Mouse (Mus musculus): Measurements from ENCODE around the gene Sec22b.

The Sec22b gene

DNA sequence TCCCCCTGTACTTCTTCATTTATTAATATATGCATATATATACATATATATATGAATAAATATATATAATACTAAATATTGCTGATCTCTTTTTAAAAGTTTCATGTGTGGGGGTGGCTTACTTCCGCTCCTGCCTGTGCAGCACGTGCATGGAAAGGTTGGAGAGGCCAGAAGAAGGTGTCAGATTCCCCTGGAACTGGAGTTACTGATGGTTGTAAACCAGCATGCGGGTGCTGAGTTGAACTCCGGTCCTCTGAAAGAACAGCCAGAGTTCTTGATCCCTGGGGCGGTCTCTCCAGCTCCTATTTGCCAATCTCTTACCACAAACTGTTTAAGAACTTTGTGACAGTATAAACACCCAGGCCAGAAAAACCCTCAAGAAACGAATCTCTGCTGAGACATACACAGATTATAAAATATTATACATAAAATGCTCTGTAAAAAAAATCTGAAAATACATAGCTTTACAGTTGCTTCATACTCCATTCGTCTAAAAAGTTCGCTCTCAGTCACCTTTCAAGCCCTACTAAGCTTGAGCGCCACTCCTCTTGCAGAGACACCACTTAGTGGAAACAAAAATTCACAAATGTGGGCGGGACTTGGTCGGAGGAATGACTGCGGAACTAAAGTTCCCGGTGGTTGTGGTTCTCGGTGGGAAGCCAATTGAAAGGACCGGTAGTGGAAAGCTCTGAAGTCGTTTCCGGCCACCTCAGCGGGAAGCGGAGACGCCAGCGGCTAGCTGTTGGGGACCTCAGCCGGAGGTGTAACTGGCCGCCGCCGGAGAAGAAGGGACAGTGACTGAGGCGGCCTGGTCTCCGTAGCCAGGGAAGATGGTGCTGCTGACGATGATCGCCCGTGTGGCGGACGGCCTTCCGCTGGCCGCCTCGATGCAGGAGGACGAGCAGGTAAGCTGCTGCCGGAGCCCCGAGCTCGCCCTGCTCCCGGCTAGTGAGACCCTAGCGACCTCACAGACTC is at the start of gene Sec22b:
Sec22b (plus strand) TSS at position 675 of the 975 bp plus-strand sequence.
- in situ Hi-C loops (cut with MboI; ENCODE audit: low pct_unique_long_range_greater_than_20kb in 1 of 2, low sequenced_read_pairs in 2 of 2, unreplicated experiment in 1 of 2): no loop called here

DNA sequence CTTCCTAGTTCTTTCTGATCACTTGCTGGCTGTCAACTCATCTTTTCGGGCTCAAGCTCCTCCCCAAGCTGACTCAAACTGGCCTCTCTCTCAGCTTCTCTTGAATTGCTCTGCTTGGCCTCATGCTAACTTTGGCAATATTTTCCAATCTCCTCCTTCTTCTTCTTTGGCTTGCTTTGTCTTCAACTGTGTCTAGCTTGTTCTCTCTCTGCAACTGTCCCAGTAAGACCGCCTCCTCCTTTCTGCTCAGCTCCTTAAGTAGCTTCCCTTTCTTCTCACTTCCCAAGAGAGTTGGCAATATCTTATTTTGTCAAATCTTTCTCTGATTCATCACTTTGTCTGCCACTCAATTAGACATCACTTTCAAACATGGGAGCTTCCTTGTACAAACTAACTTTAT is 49.2 kb upstream of the Sec22b start:
- in situ Hi-C loops (cut with MboI; ENCODE audit: low pct_unique_long_range_greater_than_20kb in 1 of 2, low sequenced_read_pairs in 2 of 2, unreplicated experiment in 1 of 2): no loop called here

DNA sequence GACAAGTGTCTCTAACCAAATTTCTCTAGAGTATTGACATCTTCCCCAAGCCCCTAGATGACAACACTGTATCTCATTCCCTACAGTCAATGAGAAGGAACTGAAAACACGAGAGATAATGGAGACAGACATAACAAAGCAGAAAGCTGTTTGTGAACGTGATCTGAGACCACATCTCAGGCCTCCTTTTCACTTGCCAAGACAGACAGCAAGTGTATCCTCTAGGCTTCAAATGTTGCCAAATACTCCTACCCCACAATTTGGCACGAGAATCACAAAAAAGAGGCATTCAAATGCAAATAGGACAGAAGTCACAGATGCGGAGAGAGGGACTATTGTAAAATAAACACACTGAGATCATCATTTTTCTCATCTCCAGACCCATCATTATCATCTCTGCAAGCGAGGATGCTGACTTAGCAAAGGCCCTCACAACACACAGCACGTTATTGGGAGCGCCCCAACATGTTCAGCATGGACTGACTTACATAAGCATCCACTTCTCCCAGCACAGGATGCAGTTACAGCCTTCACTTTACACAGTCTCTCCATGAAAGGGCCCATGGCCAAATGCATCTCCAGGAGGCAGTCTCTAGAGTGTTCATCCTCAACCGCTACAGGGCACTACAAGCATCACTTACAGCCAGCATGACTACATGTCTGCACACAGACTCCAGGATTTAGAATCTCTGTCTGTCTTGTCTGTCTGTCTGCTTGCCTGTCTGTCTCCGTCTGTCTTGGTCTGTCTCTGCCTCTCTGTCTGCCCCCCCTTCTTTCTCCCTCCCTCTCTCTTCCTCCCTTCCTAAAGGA is 46.2 kb upstream of the Sec22b start:
- in situ Hi-C loops (cut with MboI; ENCODE audit: low pct_unique_long_range_greater_than_20kb in 1 of 2, low sequenced_read_pairs in 2 of 2, unreplicated experiment in 1 of 2): no loop called here

DNA sequence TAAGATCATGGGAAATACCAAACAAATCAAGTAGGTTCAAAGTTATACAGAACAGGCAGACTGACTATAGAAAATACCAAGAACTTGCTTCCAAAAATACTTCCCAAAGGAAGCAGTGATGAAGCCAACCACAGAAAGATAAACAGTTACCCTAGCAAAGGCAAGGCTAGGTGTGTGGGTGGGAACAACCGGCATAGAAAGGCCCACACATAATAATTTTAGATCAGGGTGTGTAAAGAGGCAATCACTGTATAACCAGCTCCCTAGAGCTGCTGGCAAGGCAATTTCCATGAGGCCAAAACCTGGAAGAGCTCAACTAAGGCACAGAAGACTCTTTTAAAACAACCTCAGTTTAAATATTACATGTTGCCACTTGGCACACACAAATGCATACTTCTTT is 41.6 kb upstream of the Sec22b start:
- in situ Hi-C loops (cut with MboI; ENCODE audit: low pct_unique_long_range_greater_than_20kb in 1 of 2, low sequenced_read_pairs in 2 of 2, unreplicated experiment in 1 of 2): no loop called here

DNA sequence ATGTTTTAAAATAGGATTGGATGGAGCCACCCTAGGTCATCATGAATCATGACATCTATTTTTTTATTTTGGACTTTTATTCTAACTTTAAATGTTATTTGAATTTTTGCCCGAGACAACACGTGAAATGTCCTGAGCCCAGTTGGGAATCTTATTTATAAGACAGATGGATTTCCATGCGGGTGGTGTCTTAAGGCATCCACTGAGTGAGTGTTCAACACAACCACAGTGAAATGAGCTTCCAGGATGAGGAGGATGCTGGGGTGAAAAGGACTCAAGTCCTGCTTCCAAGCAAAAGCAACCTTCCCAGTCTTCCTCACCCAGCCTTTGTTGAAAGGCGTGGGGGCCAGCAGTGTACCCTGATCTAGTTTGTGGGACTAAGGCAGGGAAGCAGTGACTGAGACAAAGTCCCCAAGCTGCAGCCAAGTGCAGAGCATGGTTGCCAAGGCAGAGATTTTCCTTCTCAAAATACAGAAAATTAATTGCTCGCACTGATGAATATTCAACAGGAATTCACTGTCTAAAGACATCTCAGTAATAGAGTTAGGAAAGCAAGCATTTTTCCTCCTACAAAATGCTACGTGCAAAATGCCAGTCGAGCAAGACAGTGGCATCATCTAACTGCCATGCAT is 40.1 kb upstream of the Sec22b start:
- in situ Hi-C loops (cut with MboI; ENCODE audit: low pct_unique_long_range_greater_than_20kb in 1 of 2, low sequenced_read_pairs in 2 of 2, unreplicated experiment in 1 of 2): loop anchor here in 1 of 2 experiments (10.0 kb wide), 1 partner anchor 166 kb away; no protein-coding TSS in a partner anchor

DNA sequence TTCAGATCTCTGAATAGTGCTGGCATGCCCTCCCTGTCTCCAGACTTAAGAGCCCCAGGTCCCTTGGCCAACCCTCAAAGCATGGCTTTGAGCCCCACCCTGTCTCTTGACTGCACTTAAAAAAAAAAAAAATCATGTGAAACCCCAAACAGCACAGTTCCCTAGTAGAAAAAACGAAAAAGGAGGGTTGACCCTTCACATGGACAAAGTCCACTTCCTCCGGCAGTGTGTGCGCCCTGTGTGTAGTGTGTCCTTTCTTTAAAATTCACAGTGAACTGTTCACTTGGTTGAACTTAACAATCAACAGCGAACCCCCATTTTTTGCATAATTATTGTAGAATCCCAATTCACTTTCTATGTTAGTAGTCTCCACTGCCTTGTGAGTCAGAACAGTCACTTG is 34.3 kb upstream of the Sec22b start:
- in situ Hi-C loops (cut with MboI; ENCODE audit: low pct_unique_long_range_greater_than_20kb in 1 of 2, low sequenced_read_pairs in 2 of 2, unreplicated experiment in 1 of 2): loop anchor here in 1 of 2 experiments (10.0 kb wide), 1 partner anchor 172 kb away; no protein-coding TSS in a partner anchor

DNA sequence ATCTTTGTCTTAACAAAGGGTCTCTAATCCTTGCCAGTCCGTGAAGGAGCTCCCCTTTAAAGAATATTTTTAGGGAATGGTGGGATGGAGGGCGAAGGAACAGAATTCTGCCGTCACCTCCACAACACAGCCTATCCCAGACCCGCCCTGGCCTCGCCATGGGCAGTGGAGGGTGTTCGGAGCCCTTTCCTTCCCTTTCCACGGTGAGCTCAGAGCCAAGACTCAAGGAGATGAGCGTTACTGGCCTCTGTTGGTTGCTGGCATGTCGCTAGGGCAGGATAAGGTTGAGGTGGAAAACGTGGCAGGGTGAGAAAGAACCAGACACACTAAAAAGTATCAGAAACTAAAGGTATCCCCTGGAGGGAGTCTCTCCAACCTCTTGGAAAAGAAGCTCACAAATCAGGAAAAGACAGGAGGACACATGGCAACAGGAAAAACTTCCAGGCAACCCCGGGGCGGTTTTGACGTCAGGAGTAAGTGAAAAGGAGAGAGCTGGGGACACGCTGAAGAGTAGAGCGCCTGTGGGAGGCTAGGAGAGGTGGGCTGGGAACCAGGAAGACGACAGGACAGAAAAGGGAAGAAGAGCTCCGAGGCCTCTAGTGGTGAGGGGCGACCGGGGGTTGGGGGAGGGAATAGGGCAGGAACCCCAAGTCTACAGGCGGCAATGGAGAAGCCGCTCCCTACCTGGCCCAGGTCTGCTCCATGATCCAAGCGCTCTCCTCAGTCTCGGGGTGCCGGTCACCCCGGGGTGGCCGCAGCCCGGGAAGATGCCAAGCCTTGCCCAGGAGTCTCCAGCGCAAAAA is 33.6 kb upstream of the Sec22b start:
- in situ Hi-C loops (cut with MboI; ENCODE audit: low pct_unique_long_range_greater_than_20kb in 1 of 2, low sequenced_read_pairs in 2 of 2, unreplicated experiment in 1 of 2): loop anchor here in 1 of 2 experiments (10.0 kb wide), 1 partner anchor 173 kb away; no protein-coding TSS in a partner anchor

DNA sequence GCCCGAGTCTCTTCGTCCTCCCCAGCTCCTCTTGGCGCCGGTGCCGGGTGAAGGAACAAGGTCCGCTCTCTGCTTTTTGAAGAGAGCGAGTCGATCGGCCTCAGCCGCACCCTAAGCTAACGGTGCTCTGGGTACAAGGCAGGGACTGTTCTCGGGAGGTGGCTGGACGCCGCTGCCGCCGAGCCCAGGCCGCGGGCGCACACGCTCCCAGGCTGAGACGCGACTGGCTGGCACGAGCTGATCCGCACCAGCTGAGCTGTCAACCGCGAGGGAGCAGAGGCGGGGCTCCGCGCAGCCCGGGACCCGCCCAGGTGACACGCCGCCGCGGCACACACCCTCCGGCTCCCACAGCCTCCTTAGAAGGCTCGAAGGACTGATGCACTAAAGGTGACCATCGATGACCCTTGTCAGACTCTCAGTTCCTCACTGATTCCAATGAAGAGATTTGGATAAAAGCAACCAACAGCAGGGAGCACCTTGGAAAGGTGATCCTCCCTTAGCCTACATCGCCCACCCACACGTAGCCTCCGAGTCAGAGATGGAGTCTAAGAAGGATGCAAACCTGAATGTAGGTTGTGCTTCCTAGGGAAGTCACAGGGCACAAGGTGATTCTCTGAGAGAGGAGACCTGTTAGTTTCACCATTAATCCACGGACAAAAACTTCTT is 32.8 kb upstream of the Sec22b start:
- in situ Hi-C loops (cut with MboI; ENCODE audit: low pct_unique_long_range_greater_than_20kb in 1 of 2, low sequenced_read_pairs in 2 of 2, unreplicated experiment in 1 of 2): loop anchor here in 1 of 2 experiments (10.0 kb wide), 1 partner anchor 173 kb away; no protein-coding TSS in a partner anchor

DNA sequence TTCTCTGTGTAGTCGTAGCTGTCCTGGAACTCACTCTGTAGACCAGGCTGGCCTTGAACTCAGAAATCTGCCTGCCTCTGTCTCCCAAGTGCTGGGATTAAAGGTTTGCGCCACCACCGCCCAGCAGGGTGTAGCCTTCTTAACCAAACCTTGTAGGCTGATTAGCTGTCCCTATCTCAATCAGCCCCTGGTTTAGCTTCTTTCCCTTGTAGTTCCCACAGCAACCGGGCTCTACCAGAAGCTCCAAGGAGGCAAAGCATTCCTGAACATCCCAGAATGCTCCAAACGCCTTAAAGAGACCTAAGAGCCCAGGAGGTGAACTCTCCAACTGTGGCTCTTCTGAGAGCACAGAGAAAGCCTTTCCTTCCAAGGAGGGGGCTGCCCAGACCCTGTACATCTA is 32.3 kb upstream of the Sec22b start:
- in situ Hi-C loops (cut with MboI; ENCODE audit: low pct_unique_long_range_greater_than_20kb in 1 of 2, low sequenced_read_pairs in 2 of 2, unreplicated experiment in 1 of 2): loop anchor here in 1 of 2 experiments (10.0 kb wide), 1 partner anchor 174 kb away; no protein-coding TSS in a partner anchor

DNA sequence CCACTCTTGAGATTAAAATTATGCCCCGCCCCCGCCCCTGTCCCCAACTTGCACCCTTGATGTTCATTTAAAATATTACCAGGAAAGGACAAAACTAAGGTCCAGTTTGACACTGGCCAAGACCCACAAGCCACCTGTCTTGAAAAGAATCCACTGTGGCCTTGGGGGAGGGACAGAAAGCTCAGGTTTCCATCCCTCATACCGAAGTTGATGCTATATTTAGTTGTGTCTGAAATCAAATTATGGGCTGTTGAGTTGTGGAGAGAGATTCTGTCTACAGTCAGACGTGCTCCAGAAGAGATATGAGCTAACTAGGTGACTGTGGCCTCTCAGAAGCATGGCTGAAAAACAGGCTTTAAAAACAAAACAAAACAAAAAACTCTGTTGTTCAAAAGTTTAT is 31.3 kb upstream of the Sec22b start:
- in situ Hi-C loops (cut with MboI; ENCODE audit: low pct_unique_long_range_greater_than_20kb in 1 of 2, low sequenced_read_pairs in 2 of 2, unreplicated experiment in 1 of 2): loop anchor here in 1 of 2 experiments (10.0 kb wide), 1 partner anchor 175 kb away; no protein-coding TSS in a partner anchor

DNA sequence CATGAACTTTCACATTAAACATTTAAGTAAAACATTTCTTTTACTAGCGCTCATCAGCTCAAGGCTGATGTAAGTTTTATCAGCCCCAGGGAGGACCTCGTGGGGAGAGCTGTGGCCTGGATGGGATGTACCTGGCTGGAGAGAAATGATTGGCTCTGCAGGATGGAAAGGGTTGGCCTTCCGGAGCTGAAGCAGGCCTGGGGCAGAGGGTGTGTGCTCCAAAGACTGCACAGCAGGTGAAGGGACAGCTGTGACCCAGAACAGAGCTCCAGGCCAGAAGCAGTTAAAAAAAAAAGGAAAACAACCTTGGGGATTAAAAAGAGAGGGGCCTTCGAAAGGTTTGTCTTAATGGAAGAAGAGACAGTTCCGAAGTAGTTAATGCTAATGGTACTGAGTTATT is 26.2 kb upstream of the Sec22b start:
- in situ Hi-C loops (cut with MboI; ENCODE audit: low pct_unique_long_range_greater_than_20kb in 1 of 2, low sequenced_read_pairs in 2 of 2, unreplicated experiment in 1 of 2): loop anchor here in 1 of 2 experiments (25.0 kb wide), 1 partner anchor 187 kb away; no protein-coding TSS in a partner anchor

DNA sequence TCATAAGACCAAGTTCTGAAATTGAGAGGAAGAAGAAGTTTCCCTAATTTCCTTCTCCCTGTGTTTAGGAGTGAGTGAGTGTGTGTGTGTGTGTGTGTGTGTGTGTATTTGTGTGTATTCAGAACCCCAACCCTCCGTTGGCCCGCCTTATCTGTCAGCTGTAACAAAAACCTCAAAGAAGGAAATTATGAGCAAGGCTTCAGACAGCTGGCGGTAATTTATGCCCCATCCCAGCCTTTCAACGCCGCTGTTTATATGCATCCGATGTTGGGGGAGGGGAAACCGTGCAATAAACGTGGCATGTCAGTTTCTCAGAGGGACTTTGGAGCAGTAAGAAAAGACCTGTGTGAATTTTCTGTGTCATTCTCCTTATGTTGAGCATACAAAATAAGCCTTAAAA is 24.7 kb upstream of the Sec22b start:
- in situ Hi-C loops (cut with MboI; ENCODE audit: low pct_unique_long_range_greater_than_20kb in 1 of 2, low sequenced_read_pairs in 2 of 2, unreplicated experiment in 1 of 2): loop anchor here in 1 of 2 experiments (25.0 kb wide), 1 partner anchor 189 kb away; no protein-coding TSS in a partner anchor

DNA sequence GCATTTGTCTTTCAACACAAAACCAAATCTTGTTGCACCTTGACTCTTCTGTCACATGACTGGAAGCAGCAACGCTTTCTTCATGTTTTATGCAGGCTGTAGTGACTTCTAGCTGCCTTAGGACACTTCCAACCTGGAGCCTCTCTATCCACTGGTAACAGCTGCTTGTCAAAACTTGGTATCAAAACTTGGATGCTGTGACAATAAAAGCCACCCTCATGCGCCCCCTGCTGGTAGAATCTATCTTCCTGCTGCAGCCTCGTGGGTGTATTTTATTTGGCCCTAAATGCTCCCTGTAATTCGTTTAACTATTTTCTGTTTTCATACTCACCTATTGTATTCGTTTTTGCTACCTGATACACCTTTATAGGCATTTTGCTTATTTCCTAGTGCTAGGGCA is 21.8 kb upstream of the Sec22b start:
- in situ Hi-C loops (cut with MboI; ENCODE audit: low pct_unique_long_range_greater_than_20kb in 1 of 2, low sequenced_read_pairs in 2 of 2, unreplicated experiment in 1 of 2): loop anchor here in 1 of 2 experiments (25.0 kb wide), 1 partner anchor 192 kb away; no protein-coding TSS in a partner anchor

DNA sequence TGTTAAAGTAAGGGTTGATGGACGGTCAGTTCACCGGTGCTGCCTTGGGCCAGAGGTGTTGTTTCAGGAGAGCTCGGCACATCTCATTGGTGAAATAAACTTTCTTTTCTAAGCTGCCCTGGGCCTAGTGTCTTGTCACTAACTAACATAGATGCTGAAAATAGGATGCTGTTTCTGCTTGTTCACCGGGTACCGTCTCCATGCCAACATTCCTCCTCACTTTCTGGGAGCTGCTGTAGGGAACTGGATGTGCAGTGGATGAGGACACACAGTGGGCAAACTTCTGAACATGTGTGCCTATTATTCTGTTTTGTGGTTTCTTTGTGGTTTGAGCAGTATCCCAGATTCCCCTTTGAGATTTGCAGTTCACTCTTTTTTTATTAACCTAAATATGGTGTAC is 19.4 kb upstream of the Sec22b start:
- in situ Hi-C loops (cut with MboI; ENCODE audit: low pct_unique_long_range_greater_than_20kb in 1 of 2, low sequenced_read_pairs in 2 of 2, unreplicated experiment in 1 of 2): loop anchor here (10.0 to 25.0 kb wide), 2 partner anchors 194 to 197 kb away; no protein-coding TSS in a partner anchor

DNA sequence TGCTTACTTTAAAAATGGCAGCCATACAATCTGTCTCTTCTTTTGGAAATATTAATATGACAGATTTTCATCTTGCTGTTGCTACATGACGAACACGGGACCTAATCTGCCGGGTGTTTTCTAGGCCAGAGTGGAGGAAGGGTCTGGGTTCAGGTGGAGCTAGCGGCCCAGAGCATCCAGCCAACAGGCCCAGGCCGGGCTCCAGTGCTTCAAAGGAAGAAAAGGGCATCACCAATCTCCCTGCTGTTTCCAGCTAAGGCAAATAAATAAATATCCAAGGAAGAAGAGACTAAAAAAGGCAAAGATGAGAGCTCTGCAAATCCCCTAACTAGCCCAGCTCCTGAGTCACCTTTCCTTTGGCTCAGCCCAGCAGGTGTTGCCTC is 13.2 kb upstream of the Sec22b start:
- in situ Hi-C loops (cut with MboI; ENCODE audit: low pct_unique_long_range_greater_than_20kb in 1 of 2, low sequenced_read_pairs in 2 of 2, unreplicated experiment in 1 of 2): loop anchor here (10.0 to 25.0 kb wide), 2 partner anchors 200 to 203 kb away; no protein-coding TSS in a partner anchor

DNA sequence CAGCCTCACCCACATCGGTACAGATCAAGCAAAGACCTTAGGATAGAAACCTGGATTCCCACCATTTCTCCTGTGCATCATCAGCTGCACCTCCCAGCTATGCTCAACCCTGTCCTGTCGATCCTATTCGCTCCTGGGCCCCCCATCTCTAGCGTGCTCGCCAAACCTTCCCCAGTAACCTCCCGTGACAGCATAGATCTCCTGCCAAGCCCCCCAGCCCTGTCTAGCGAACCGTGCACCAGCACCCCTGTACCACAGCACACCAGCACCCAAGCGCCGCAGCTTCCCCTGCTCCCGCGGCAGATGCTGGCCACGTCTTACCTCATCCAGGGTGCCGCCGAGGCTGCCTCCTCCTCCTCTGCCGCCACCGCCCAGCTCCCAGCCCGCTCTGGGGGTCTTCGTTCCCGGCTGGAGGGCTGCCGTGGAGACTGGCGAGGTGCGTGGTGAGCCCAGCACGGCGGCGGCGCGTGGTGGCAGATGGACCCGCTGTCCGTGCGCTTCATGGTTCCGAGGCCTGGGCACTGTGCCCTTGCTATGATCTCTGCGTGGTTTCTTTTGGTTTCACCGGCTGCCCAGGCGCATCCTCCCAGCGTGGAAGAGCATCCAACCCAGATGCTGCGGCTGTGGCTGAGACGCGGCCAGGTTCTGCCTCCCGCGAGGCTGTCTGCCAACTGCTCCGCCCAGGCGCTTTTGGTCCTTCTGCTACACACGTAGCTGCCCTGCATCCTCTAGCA is 12.7 kb upstream of the Sec22b start, which contains the start of gene Pde4dip:
Pde4dip (minus strand) TSS at position 540 of the 734 bp plus-strand sequence.
- in situ Hi-C loops (cut with MboI; ENCODE audit: low pct_unique_long_range_greater_than_20kb in 1 of 2, low sequenced_read_pairs in 2 of 2, unreplicated experiment in 1 of 2): loop anchor here (10.0 to 25.0 kb wide), 2 partner anchors 201 to 204 kb away; no protein-coding TSS in a partner anchor
